Comparison of ENCODE assay signal across 20 mouse cellular contexts in the genomic region with DNA sequence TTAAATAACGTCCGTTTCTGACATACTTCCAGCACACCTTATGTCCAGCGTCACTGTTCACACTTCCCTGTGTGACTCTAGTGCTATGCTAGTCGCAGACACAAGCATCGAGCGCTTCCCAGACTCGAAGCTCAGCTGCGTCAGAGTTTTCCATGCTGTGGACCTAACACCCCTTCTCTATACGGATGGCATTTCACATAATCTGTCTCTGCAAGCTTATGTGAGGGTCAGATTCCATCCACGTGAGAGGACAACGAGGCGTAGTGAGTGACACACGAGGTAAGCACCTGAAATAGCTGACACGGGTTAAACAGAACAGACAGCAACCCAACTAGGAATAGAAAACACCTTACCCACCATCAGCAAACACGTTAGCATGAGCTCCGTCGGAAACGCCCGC. TPM values are rescaled to one million over a fixed set of nuclear protein-coding genes. Genes with fewer than 3 reads are reported as not detected.
DNase-seq lines count a peak whose midpoint lies in the region; ATAC-seq and TF ChIP-seq lines count a peak whose summit lies in the region.
"Had no signal": no experiment of that assay in that cellular context is flagged by ENCODE, and none has a peak within 500 bp of the region (broad histone marks: within the 10 kb centered on the region; RNA-seq: fewer than 3 reads in every experiment).

No protein-coding gene starts in this region.

- H3K9ac ChIP-seq in heart, embryonic 13.5 days, result peak overlapping the region; percentile 52; the same call in 1 of the 2 replicates
- H3K9ac ChIP-seq in kidney, postnatal 0 days (ENCODE audit: low read depth, low read length), result no peak overlapping the region
- H3K9ac ChIP-seq in embryonic facial prominence, embryonic 14.5 days (ENCODE audit: low read depth, low read length), result no peak overlapping the region
- H3K9ac ChIP-seq in intestine, postnatal 0 days (ENCODE audit: low read depth, low read length), result no peak overlapping the region
- H3K9ac ChIP-seq: hindbrain, embryonic 14.5 days; liver, postnatal 0 days; midbrain, embryonic 12.5 days had no signal

- H3K36me3 ChIP-seq in heart, embryonic 13.5 days, result no peaks in the 10 kb centered on the region
- H3K36me3 ChIP-seq in kidney, postnatal 0 days (ENCODE audit: insufficient read depth, low read length), result no peaks in the 10 kb centered on the region
- H3K36me3 ChIP-seq in embryonic facial prominence, embryonic 14.5 days (ENCODE audit: control insufficient read depth, insufficient read depth, low read length), result no peaks in the 10 kb centered on the region
- no peaks in the 10 kb centered on the region for H3K36me3 ChIP-seq in intestine, postnatal 0 days (ENCODE audit: control insufficient read depth, insufficient read depth)
- H3K36me3 ChIP-seq: midbrain, embryonic 12.5 days had no signal

- no peak overlapping the region for H3K27ac ChIP-seq in heart, embryonic 13.5 days (replicated peaks)
- H3K27ac ChIP-seq in kidney, postnatal 0 days, result no peak overlapping the region
- H3K27ac ChIP-seq in embryonic facial prominence, embryonic 14.5 days (replicated peaks; ENCODE audit: low read depth, low read length), result no peak overlapping the region
- no peak overlapping the region for H3K27ac ChIP-seq in intestine, postnatal 0 days (ENCODE audit: low read depth, low read length)
- H3K27ac ChIP-seq: hindbrain, embryonic 14.5 days; midbrain, embryonic 12.5 days had no signal

- no peaks in the 10 kb centered on the region for H3K27me3 ChIP-seq in heart, embryonic 13.5 days (replicated peaks)
- no peaks in the 10 kb centered on the region for H3K27me3 ChIP-seq in kidney, postnatal 0 days (ENCODE audit: insufficient read depth, low read length)
- H3K27me3 ChIP-seq in embryonic facial prominence, embryonic 14.5 days (replicated peaks; ENCODE audit: control insufficient read depth, insufficient read depth, low read length), result no peaks in the 10 kb centered on the region
- no peaks in the 10 kb centered on the region for H3K27me3 ChIP-seq in intestine, postnatal 0 days (replicated peaks; ENCODE audit: control insufficient read depth, insufficient read depth, low read length)
- H3K27me3 ChIP-seq: midbrain, embryonic 12.5 days had no signal

- intact Hi-C loops in gastrocnemius, postnatal 14 days (cut with DNase I; ENCODE audit: low total_unique reads), result no loop called here

- no peaks in the 10 kb centered on the region for H3K9me3 ChIP-seq in heart, embryonic 13.5 days
- H3K9me3 ChIP-seq in kidney, postnatal 0 days (replicated peaks; ENCODE audit: low read length), result no peaks in the 10 kb centered on the region
- H3K9me3 ChIP-seq in embryonic facial prominence, embryonic 14.5 days (ENCODE audit: control insufficient read depth, low read length), result no peaks in the 10 kb centered on the region
- no peaks in the 10 kb centered on the region for H3K9me3 ChIP-seq in intestine, postnatal 0 days (ENCODE audit: control insufficient read depth)
- H3K9me3 ChIP-seq: midbrain, embryonic 12.5 days had no signal

- peaks cover 32% of the 10 kb centered on the region for H3K4me1 ChIP-seq in heart, embryonic 13.5 days
- 0 out of 2 replicates have a peak, but pooled peaks cover 3% of the 10 kb centered on the region for H3K4me1 ChIP-seq in kidney, postnatal 0 days (replicated peaks; ENCODE audit: insufficient read depth, low read length)
- H3K4me1 ChIP-seq in embryonic facial prominence, embryonic 14.5 days (ENCODE audit: control insufficient read depth, insufficient read depth, low read length), result peaks cover 15% of the 10 kb centered on the region
- 0 out of 2 replicates have a peak, but pooled peaks cover 3% of the 10 kb centered on the region for H3K4me1 ChIP-seq in intestine, postnatal 0 days (replicated peaks; ENCODE audit: control insufficient read depth, insufficient read depth, low read length)

- TF ChIP-seq CTCF in kidney, postnatal 0 days (IDR thresholded peaks at IDR 0.05; ENCODE audit: low read depth), result no peak
- no peak for TF ChIP-seq CTCF in intestine, postnatal 0 days (IDR thresholded peaks at IDR 0.05; ENCODE audit: low read depth)

- WGBS in heart, embryonic 13.5 days, result 40% methylated on average over 19 of the region's 19 CpGs
- 50% methylated on average over 19 of the region's 19 CpGs for WGBS in kidney, postnatal 0 days
- WGBS in embryonic facial prominence, embryonic 14.5 days, result 55% methylated on average over 19 of the region's 19 CpGs
- WGBS in intestine, postnatal 0 days, result 47% methylated on average over 19 of the region's 19 CpGs

- no peak for DNase-seq in heart, adult 18-20 months
- no peak for DNase-seq in kidney, postnatal 0 days (ENCODE audit: low spot score)
- no peak for DNase-seq in kidney, postnatal 4 days
- peak; percentile 16 for DNase-seq in embryonic facial prominence, embryonic 14.5 days (ENCODE audit: low spot score)
- no peak for DNase-seq in gastrocnemius, postnatal 14 days
- DNase-seq: adrenal gland, postnatal 10 days; cerebellum, adult 11 months; cerebellum, postnatal 14 days; kidney, adult 18-20 months; layer of hippocampus, postnatal 36 days; liver; liver, postnatal 0 days; right cerebral cortex, postnatal 25 days; thymus, postnatal 4 days had no signal

- H3K4me2 ChIP-seq in heart, embryonic 13.5 days, result peak overlapping the region; percentile 62
- H3K4me2 ChIP-seq in kidney, postnatal 0 days (ENCODE audit: low read length), result peak overlapping the region; percentile 38
- H3K4me2 ChIP-seq in embryonic facial prominence, embryonic 14.5 days (ENCODE audit: low read depth, low read length), result peak overlapping the region; percentile 37
- H3K4me2 ChIP-seq in intestine, postnatal 0 days (replicated peaks; ENCODE audit: low read depth), result peak overlapping the region; percentile 35; the same call in 1 of the 2 replicates
- H3K4me2 ChIP-seq: hindbrain, embryonic 14.5 days; midbrain, embryonic 12.5 days had no signal

- no peak for ATAC-seq in heart, embryonic 13.5 days (ENCODE audit: extremely low read depth, insufficient number of reproducible peaks, low FRiP score, low TSS enrichment)
- ATAC-seq in kidney, postnatal 0 days (replicated peaks; ENCODE audit: low FRiP score, low read depth), result no peak
- no peak; the same call in 1 of the 2 replicates for ATAC-seq in embryonic facial prominence, embryonic 14.5 days (ENCODE audit: low read depth)
- no peak for ATAC-seq in intestine, postnatal 0 days
- ATAC-seq: forebrain, embryonic 16.5 days; liver, postnatal 0 days had no signal

- peak overlapping the region; percentile 29 for H3K4me3 ChIP-seq in heart, embryonic 13.5 days
- H3K4me3 ChIP-seq in kidney, postnatal 0 days (replicated peaks; ENCODE audit: low read depth, low read length), result no peak overlapping the region
- H3K4me3 ChIP-seq in embryonic facial prominence, embryonic 14.5 days (ENCODE audit: low read depth, low read length), result no peak overlapping the region
- no peak overlapping the region for H3K4me3 ChIP-seq in intestine, postnatal 0 days (ENCODE audit: low read depth, low read length)
- H3K4me3 ChIP-seq: erythroblast, embryonic 14.5 days; midbrain, embryonic 12.5 days had no signal

RNA-seq across cellular contexts. Expression of gene Sod1, which starts 18.4 kb away (rescaled TPM):
- 927 and 1,079 TPM in 2 replicates for polyA plus RNA-seq in heart, embryonic 13.5 days (2015; fragmentation: Nextera tagmentation; extraction: Ambion mirVana)
- total RNA-seq in heart, adult 18-20 months (2021), result 100 to 1,000 TPM; 565 to 589 TPM
- 1,212 and 1,309 TPM in 2 replicates for polyA plus RNA-seq in kidney, postnatal 0 days (2015; fragmentation: Nextera tagmentation; extraction: Ambion mirVana)
- 1,098 and 1,130 TPM in 2 replicates for polyA plus RNA-seq in embryonic facial prominence, embryonic 14.5 days (2014; fragmentation: Nextera tagmentation; extraction: Ambion mirVana)
- polyA plus RNA-seq in intestine, postnatal 0 days (2015; fragmentation: Nextera tagmentation; extraction: Ambion mirVana), result 1,874 and 1,904 TPM in 2 replicates
- total RNA-seq in gastrocnemius, postnatal 14 days (2021), result 100 to 1,000 TPM; 252 to 260 TPM

RNA-seq across cellular contexts. Expression of gene Tiam1, which starts 58.6 kb away (rescaled TPM):
- 8.8 and 10.7 TPM in 2 replicates for polyA plus RNA-seq in heart, embryonic 13.5 days (2015; fragmentation: Nextera tagmentation; extraction: Ambion mirVana)
- 1 to 10 TPM; 8.1 to 8.5 TPM for total RNA-seq in heart, adult 18-20 months (2021)
- polyA plus RNA-seq in kidney, postnatal 0 days (2015; fragmentation: Nextera tagmentation; extraction: Ambion mirVana), result 10.8 and 11.5 TPM in 2 replicates
- 31.0 and 34.6 TPM in 2 replicates for polyA plus RNA-seq in embryonic facial prominence, embryonic 14.5 days (2014; fragmentation: Nextera tagmentation; extraction: Ambion mirVana)
- polyA plus RNA-seq in intestine, postnatal 0 days (2015; fragmentation: Nextera tagmentation; extraction: Ambion mirVana), result 3.0 and 3.3 TPM in 2 replicates
- total RNA-seq in gastrocnemius, postnatal 14 days (2021), result 1 to 10 TPM; 4.7 to 7.1 TPM
